Comparison of ENCODE assay signal across 10 mouse cellular contexts in genomic region chr13:64402006-64402405, GRCm38 (mm10). TPM values are rescaled to one million over a fixed set of nuclear protein-coding genes. Genes with fewer than 3 reads are reported as not detected.
DNase-seq lines count a peak whose midpoint lies in the region; ATAC-seq and TF ChIP-seq lines count a peak whose summit lies in the region.
"Had no signal": no experiment of that assay in that cellular context is flagged by ENCODE, and none has a peak within 500 bp of the region (broad histone marks: within the 10 kb centered on the region; RNA-seq: fewer than 3 reads in every experiment).

No protein-coding gene starts in this region.

- TF ChIP-seq POLR2A in myocyte (IDR thresholded peaks at IDR 0.05; ENCODE audit: insufficient read length, low read depth) = no peak

- H3K9ac ChIP-seq in limb, embryonic 15.5 days = no peak overlapping the region

- H3K27me3 ChIP-seq in limb, embryonic 15.5 days = no peaks in the 10 kb centered on the region
- H3K27me3 ChIP-seq in limb, embryonic 10.5 days (ENCODE audit: low read depth, poor library complexity, severe bottlenecking) = no peaks in the 10 kb centered on the region
- no peaks in the 10 kb centered on the region for H3K27me3 ChIP-seq in myocyte (ENCODE audit: control insufficient read depth, insufficient read depth, insufficient read length)

- H3ac ChIP-seq in myocyte (ENCODE audit: control insufficient read depth, insufficient read length) = no peak overlapping the region

- H3K4me2 ChIP-seq in limb, embryonic 15.5 days = no peak overlapping the region
- peak overlapping the region; percentile 43 for H3K4me2 ChIP-seq in myocyte (ENCODE audit: low read depth)

- no peak overlapping the region for H3K4me3 ChIP-seq in limb, embryonic 15.5 days
- no peak overlapping the region for H3K4me3 ChIP-seq in limb, embryonic 10.5 days
- no peak overlapping the region for H3K4me3 ChIP-seq in myocyte

- peak overlapping the region; percentile 58; the same call in 1 of the 2 replicates for H3K27ac ChIP-seq in limb, embryonic 15.5 days
- no peak overlapping the region for H3K27ac ChIP-seq in limb, embryonic 10.5 days

- H3K4me1 ChIP-seq in limb, embryonic 15.5 days = peaks cover 12% of the 10 kb centered on the region
- H3K4me1 ChIP-seq in limb, embryonic 10.5 days = peaks cover 5% of the 10 kb centered on the region; the same call in 1 of the 2 replicates

- no peak for ATAC-seq in limb, embryonic 15.5 days (ENCODE audit: insufficient number of reproducible peaks, low FRiP score, low TSS enrichment, low read depth)
- peak; percentile 41; the same call in 1 of the 2 replicates for ATAC-seq in erythroblast, adult 5-6 weeks (replicated peaks; ENCODE audit: low FRiP score, poor library complexity, severe bottlenecking)
- ATAC-seq: forebrain, embryonic 14.5 days; hindbrain, embryonic 16.5 days had no signal

- no peaks in the 10 kb centered on the region for H3K36me3 ChIP-seq in limb, embryonic 15.5 days
- H3K36me3 ChIP-seq in limb, embryonic 10.5 days = no peaks in the 10 kb centered on the region
- no peaks in the 10 kb centered on the region for H3K36me3 ChIP-seq in myocyte (ENCODE audit: control insufficient read depth, insufficient read depth)

- WGBS in limb, embryonic 15.5 days = 47% methylated on average over 3 of the region's 3 CpGs
- 66% methylated on average over 3 of the region's 3 CpGs for WGBS in limb, embryonic 10.5 days

- H3K9me3 ChIP-seq in limb, embryonic 15.5 days = no peaks in the 10 kb centered on the region
- no peaks in the 10 kb centered on the region for H3K9me3 ChIP-seq in limb, embryonic 10.5 days (replicated peaks)

- DNase-seq in limb, embryonic 10.5 days (ENCODE audit: low spot score) = no peak
- peak; percentile 22 to 40 for DNase-seq in kidney, postnatal 36 days
- DNase-seq in adrenal gland, postnatal 4 days (ENCODE audit: low spot score in 2 of 2) = no peak
- no peak for DNase-seq in urinary bladder, adult 18-20 months (ENCODE audit: low spot score in 2 of 2)
- DNase-seq: thymus, postnatal 36 days had no signal

- no peaks in the 10 kb centered on the region for H3K79me2 ChIP-seq in myocyte (ENCODE audit: control insufficient read depth, insufficient read depth)

TF ChIP-seq in myocyte, 11 proteins besides CTCF, POLR2A, EP300 and RAD21:
- TF ChIP-seq MAX (IDR thresholded peaks at IDR 0.05; ENCODE audit: low read depth) = no peak
- TF ChIP-seq USF1 (IDR thresholded peaks at IDR 0.05; ENCODE audit: low read depth) = no peak
- TF ChIP-seq TCF3 (IDR thresholded peaks at IDR 0.05; ENCODE audit: insufficient read length, low read depth) = no peak
- TF ChIP-seq E2F4 (IDR thresholded peaks at IDR 0.05; ENCODE audit: insufficient read depth) = no peak
- no peak for TF ChIP-seq TCF12 (IDR thresholded peaks at IDR 0.05; ENCODE audit: insufficient read depth, poor library complexity, severe bottlenecking)

RNA-seq across cellular contexts. Expression of gene Cdk20, which starts 30.1 kb away (rescaled TPM):
- 13.7 and 16.8 TPM in 2 replicates for polyA plus RNA-seq in limb, embryonic 15.5 days (2015; fragmentation: Nextera tagmentation; extraction: Ambion mirVana)
- 9.0 and 11.8 TPM in 2 replicates for polyA plus RNA-seq in limb, embryonic 10.5 days (2016; fragmentation: Nextera tagmentation; extraction: Ambion mirVana)
- 0.63 TPM in 1 of 2 replicates, not detected in the other for total RNA-seq in erythroblast, adult 5-6 weeks (2015; ENCODE audit: low replicate concordance)
- total RNA-seq in erythroblast, adult 5-6 weeks (2017; ENCODE audit: low replicate concordance) = 0.51 TPM in 1 of 2 replicates, not detected in the other
- 11.4 TPM for polyA plus RNA-seq in myocyte (2012; fragmentation: generic; extraction: Trizol)
- 1 to 10 TPM; 4.5 to 5.2 TPM for total RNA-seq in adrenal gland, postnatal 4 days (2021)

RNA-seq across cellular contexts. Expression of gene Ctsl, which starts 31.3 kb away (rescaled TPM):
- 242 and 254 TPM in 2 replicates for polyA plus RNA-seq in limb, embryonic 15.5 days (2015; fragmentation: Nextera tagmentation; extraction: Ambion mirVana)
- 100 and 108 TPM in 2 replicates for polyA plus RNA-seq in limb, embryonic 10.5 days (2016; fragmentation: Nextera tagmentation; extraction: Ambion mirVana)
- 12.5 and 19.9 TPM in 2 replicates for total RNA-seq in erythroblast, adult 5-6 weeks (2015; ENCODE audit: low replicate concordance)
- total RNA-seq in erythroblast, adult 5-6 weeks (2017; ENCODE audit: low replicate concordance) = 4.5 and 17.6 TPM in 2 replicates
- polyA plus RNA-seq in myocyte (2012; fragmentation: generic; extraction: Trizol) = 778 TPM
- total RNA-seq in adrenal gland, postnatal 4 days (2021) = 100 to 1,000 TPM; 275 to 276 TPM

Comparison
In these comparisons a context has a peak if more than half of its experiments do, and no peak if none do; other contexts are left out.
1. DNase-seq: peak in kidney, postnatal 36 days (2 of 2); none in limb, embryonic 10.5 days (single experiment), adrenal gland, postnatal 4 days (0 of 2) and urinary bladder, adult 18-20 months (0 of 2).